Mouse (Mus musculus): Measurements from ENCODE around the gene Dcaf7. TPM values are rescaled to one million over a fixed set of nuclear protein-coding genes. Genes with fewer than 3 reads are reported as not detected.

The Dcaf7 gene
- total and polyA plus RNA-seq, 3 experiments = 71.5 to 93.4 (median 79.5) TPM

- Histone ChIP-seq H3K27ac (ENCODE audit: insufficient read depth, low read depth) (peak overlapping the region; percentile 55), H3K27me3 (replicated peaks) (no peaks in the 10 kb centered on the region), H3K4me1 (ENCODE audit: control insufficient read depth in 1 of 2, insufficient read depth in 2 of 2) (peaks cover 8 to 49% of the 10 kb centered on the region in 2 experiments), H3K4me2 (ENCODE audit: insufficient read depth, low read depth, poor library complexity, severe bottlenecking) (peak overlapping the region; percentile 62), H3K9ac (ENCODE audit: insufficient read depth, low read depth) (peak overlapping the region; percentile 73), H3K9me3 (replicated peaks; ENCODE audit: low read length) (no peaks in the 10 kb centered on the region), H3K36me3 (replicated peaks in 1 of 2; ENCODE audit: control insufficient read depth in 1 of 2, insufficient read depth in 1 of 2, low read length in 1 of 2) (peaks cover 0 to 29% of the 10 kb centered on the region in 2 experiments), H3K4me3 (replicated peaks in 1 of 3; ENCODE audit: low read depth in 2 of 3, low read length in 2 of 3, poor library complexity in 1 of 3) (peak overlapping the region; percentile 74 to 97 (median 91)), H3K79me2 (replicated peaks; ENCODE audit: control insufficient read depth, extremely low read depth, insufficient read depth, poor library complexity, severe bottlenecking) (peaks cover 50% of the 10 kb centered on the region)
- DNase-seq (ENCODE audit: extremely low read depth) = peak; percentile 83
- dilution Hi-C loops (cut with MboI; ENCODE audit: extremely low pct_ligation_motif_present, extremely low pct_unique_long_range_greater_than_20kb, low sequenced_read_pairs) (no loop called here), in situ Hi-C loops (cut with MboI; ENCODE audit: low pct_ligation_motif_present, low pct_unique_long_range_greater_than_20kb, low sequenced_read_pairs) (no loop called here)
- TF ChIP-seq CHD2 (IDR thresholded peaks at IDR 0.05; ENCODE audit: low read length) (peak; percentile 49; the same call in 1 of the 2 replicates), ETS1 (conservative IDR thresholded peaks at IDR 0.05; ENCODE audit: low read depth, low read length) (no peak)
Observed at GRCm38 (mm10) chr11:106037418-106037751, 713 bp downstream of the Dcaf7 start.

- Histone ChIP-seq H3K79me2 (replicated peaks; ENCODE audit: control insufficient read depth, extremely low read depth, insufficient read depth, poor library complexity, severe bottlenecking) (peaks cover 46% of the 10 kb centered on the region), H3K27ac (ENCODE audit: insufficient read depth, low read depth) (no peak overlapping the region), H3K4me3 (replicated peaks in 1 of 3; ENCODE audit: low read depth in 2 of 3, low read length in 2 of 3, poor library complexity in 1 of 3) (no peak overlapping the region), H3K9me3 (replicated peaks; ENCODE audit: low read length) (no peaks in the 10 kb centered on the region), H3K9ac (ENCODE audit: insufficient read depth, low read depth) (no peak overlapping the region), H3K4me2 (ENCODE audit: insufficient read depth, low read depth, poor library complexity, severe bottlenecking) (no peak overlapping the region), H3K27me3 (replicated peaks) (no peaks in the 10 kb centered on the region), H3K4me1 (ENCODE audit: control insufficient read depth in 1 of 2, insufficient read depth in 2 of 2) (peaks cover 18 to 60% of the 10 kb centered on the region in 2 experiments), H3K36me3 (replicated peaks in 1 of 2; ENCODE audit: control insufficient read depth in 1 of 2, insufficient read depth in 1 of 2, low read length in 1 of 2) (peaks cover 26 to 76% of the 10 kb centered on the region in 2 experiments)
- no peak for TF ChIP-seq ZKSCAN1 (IDR thresholded peaks at IDR 0.05; ENCODE audit: borderline replicate concordance, low read depth, low read length)
- TF ChIP-seq ETS1 (conservative IDR thresholded peaks at IDR 0.05; ENCODE audit: low read depth, low read length) = no peak
- no peak for TF ChIP-seq USF2 (conservative IDR thresholded peaks at IDR 0.05; ENCODE audit: low read depth, low read length)
- TF ChIP-seq MEF2A (IDR thresholded peaks at IDR 0.05; ENCODE audit: borderline replicate concordance, low read depth, low read length) = no peak
- TF ChIP-seq POLR2AphosphoS2 (IDR thresholded peaks at IDR 0.05; ENCODE audit: low read depth, low read length) = no peak
- TF ChIP-seq USF1 (IDR thresholded peaks at IDR 0.05; ENCODE audit: low read depth, low read length) = no peak
- TF ChIP-seq MAZ (IDR thresholded peaks at IDR 0.05; ENCODE audit: low read depth, low read length) = no peak
- no peak for TF ChIP-seq MXI1 (IDR thresholded peaks at IDR 0.05; ENCODE audit: low read depth, low read length)
- TF ChIP-seq ZNF384 (IDR thresholded peaks at IDR 0.05; ENCODE audit: low read depth, low read length) = no peak
- dilution Hi-C loops (cut with MboI; ENCODE audit: extremely low pct_ligation_motif_present, extremely low pct_unique_long_range_greater_than_20kb, low sequenced_read_pairs) (no loop called here), in situ Hi-C loops (cut with MboI; ENCODE audit: low pct_ligation_motif_present, low pct_unique_long_range_greater_than_20kb, low sequenced_read_pairs) (no loop called here)
- no peak for DNase-seq (ENCODE audit: extremely low read depth)
Observed at GRCm38 (mm10) chr11:106044349-106044748, 7.7 kb downstream of the Dcaf7 start.

DNA sequence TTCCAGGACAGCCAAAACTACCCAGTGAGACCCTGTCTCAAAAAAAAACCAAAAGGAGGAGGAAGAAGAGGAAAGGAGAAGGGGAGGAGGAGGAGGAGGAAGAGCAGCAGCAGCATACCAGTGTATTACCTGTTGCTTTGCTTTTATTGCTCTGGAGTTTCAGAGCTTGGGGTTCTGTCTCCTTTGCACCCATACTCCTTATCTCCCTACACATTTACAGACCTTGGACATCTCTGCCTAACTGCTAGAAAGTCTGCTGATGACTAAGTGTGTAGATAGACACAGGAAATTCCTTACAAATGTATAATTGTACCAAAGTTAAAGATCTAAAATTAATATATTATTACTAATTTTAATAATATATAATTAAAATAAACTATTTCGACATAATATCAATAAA lies 8.6 kb downstream of the Dcaf7 start:
- dilution Hi-C loops (cut with MboI; ENCODE audit: extremely low pct_ligation_motif_present, extremely low pct_unique_long_range_greater_than_20kb, low sequenced_read_pairs) (no loop called here), in situ Hi-C loops (cut with MboI; ENCODE audit: low pct_ligation_motif_present, low pct_unique_long_range_greater_than_20kb, low sequenced_read_pairs) (no loop called here)
- H3K27me3 ChIP-seq (replicated peaks) = no peaks in the 10 kb centered on the region
- TF ChIP-seq ZC3H11A (IDR thresholded peaks at IDR 0.05; ENCODE audit: low read depth, low read length) (no peak), KAT2A (IDR thresholded peaks at IDR 0.05; ENCODE audit: insufficient replicate concordance, low read length) (no peak), RAD21 (IDR thresholded peaks at IDR 0.05; ENCODE audit: low read depth, low read length) (no peak), MYC (IDR thresholded peaks at IDR 0.05; ENCODE audit: low read depth, low read length) (no peak), TCF12 (IDR thresholded peaks at IDR 0.05; ENCODE audit: low read depth, low read length) (no peak), EP300 (IDR thresholded peaks at IDR 0.05; ENCODE audit: low read length) (no peak), MXI1 (IDR thresholded peaks at IDR 0.05; ENCODE audit: low read depth, low read length) (no peak), NRF1 (IDR thresholded peaks at IDR 0.05; ENCODE audit: low read depth, low read length) (no peak), NELFE (IDR thresholded peaks at IDR 0.05; ENCODE audit: low read depth, low read length) (no peak), TBP (conservative IDR thresholded peaks at IDR 0.05; ENCODE audit: low read depth, low read length) (no peak), MEF2A (IDR thresholded peaks at IDR 0.05; ENCODE audit: borderline replicate concordance, low read depth, low read length) (no peak), ELF1 (IDR thresholded peaks at IDR 0.05; ENCODE audit: low read depth, low read length) (no peak), POLR2A (IDR thresholded peaks at IDR 0.05; ENCODE audit: low read depth, low read length) (no peak), ETS1 (conservative IDR thresholded peaks at IDR 0.05; ENCODE audit: low read depth, low read length) (no peak), HCFC1 (IDR thresholded peaks at IDR 0.05; ENCODE audit: low read depth, low read length) (no peak), CHD2 (IDR thresholded peaks at IDR 0.05; ENCODE audit: low read length) (no peak), MAFK (IDR thresholded peaks at IDR 0.05; ENCODE audit: insufficient replicate concordance, low read length) (no peak)
- H3K27ac ChIP-seq (ENCODE audit: insufficient read depth, low read depth) = no peak overlapping the region
- no peak for DNase-seq (ENCODE audit: extremely low read depth)
- peaks cover 16 to 51% of the 10 kb centered on the region in 2 experiments for H3K4me1 ChIP-seq (ENCODE audit: control insufficient read depth in 1 of 2, insufficient read depth in 2 of 2)
- H3K4me3 ChIP-seq (replicated peaks in 1 of 3; ENCODE audit: low read depth in 2 of 3, low read length in 2 of 3, poor library complexity in 1 of 3) = no peak overlapping the region
- H3K36me3 ChIP-seq (replicated peaks in 1 of 2; ENCODE audit: control insufficient read depth in 1 of 2, insufficient read depth in 1 of 2, low read length in 1 of 2) = peaks cover 30 to 79% of the 10 kb centered on the region in 2 experiments
- no peak overlapping the region for H3K9ac ChIP-seq (ENCODE audit: insufficient read depth, low read depth)
- no peaks in the 10 kb centered on the region for H3K9me3 ChIP-seq (replicated peaks; ENCODE audit: low read length)
- H3K4me2 ChIP-seq (ENCODE audit: insufficient read depth, low read depth, poor library complexity, severe bottlenecking) = no peak overlapping the region
- H3K79me2 ChIP-seq (replicated peaks; ENCODE audit: control insufficient read depth, extremely low read depth, insufficient read depth, poor library complexity, severe bottlenecking) = peaks cover 39% of the 10 kb centered on the region

Measured in CH12.LX (cell line).